Mouse (Mus musculus): ENCODE data around the gene Siae. TPM values are rescaled to one million over a fixed set of nuclear protein-coding genes. Genes with fewer than 3 reads are reported as not detected.

Gene Siae
- 8.0 and 8.6 TPM in 2 replicates for polyA plus RNA-seq (2014; fragmentation: Nextera tagmentation; extraction: Ambion mirVana)

- ATAC-seq (replicated peaks; ENCODE audit: low FRiP score): no peak
- Histone ChIP-seq H3K9ac (ENCODE audit: low read depth, low read length) (no peak within 1 kb of the TSS), H3K36me3 (ENCODE audit: control insufficient read depth, insufficient read depth, low read length) (no peaks in the 10 kb centered on the region), H3K9me3 (ENCODE audit: control insufficient read depth, low read length) (no peaks in the 10 kb centered on the region), H3K4me2 (no peak within 1 kb of the TSS), H3K27ac (ENCODE audit: low read depth, low read length) (peak within 1 kb of the TSS; percentile 54; the same call in 1 of the 2 replicates), H3K4me3 (ENCODE audit: low read depth, low read length) (no peak within 1 kb of the TSS), H3K27me3 (replicated peaks; ENCODE audit: control insufficient read depth, insufficient read depth, low read length) (peaks cover 20% of the 10 kb centered on the region), H3K4me1 (replicated peaks; ENCODE audit: control insufficient read depth, insufficient read depth, low read length) (peaks cover 34% of the 10 kb centered on the region)
- WGBS: 27% methylated on average over 7 of the region's 7 CpGs
- DNase-seq (ENCODE audit: low spot score): no peak
These were observed at the start of gene Siae for GRCm38 (mm10) chr9:37554838-37555748. Siae (plus strand) TSS chr9:37555698.

GRCm38 (mm10) chr9:37506023-37506422 is 49.5 kb upstream of the Siae start:
- 90% methylated on average over 1 of the region's 1 CpGs for WGBS
- Histone ChIP-seq H3K9ac (ENCODE audit: low read depth, low read length) (no peak overlapping the region), H3K4me3 (ENCODE audit: low read depth, low read length) (no peak overlapping the region), H3K36me3 (ENCODE audit: control insufficient read depth, insufficient read depth, low read length) (no peaks in the 10 kb centered on the region), H3K27ac (ENCODE audit: low read depth, low read length) (no peak overlapping the region), H3K4me2 (no peak overlapping the region), H3K27me3 (replicated peaks; ENCODE audit: control insufficient read depth, insufficient read depth, low read length) (no peaks in the 10 kb centered on the region), H3K9me3 (ENCODE audit: control insufficient read depth, low read length) (no peaks in the 10 kb centered on the region), H3K4me1 (replicated peaks; ENCODE audit: control insufficient read depth, insufficient read depth, low read length) (no peaks in the 10 kb centered on the region)
- no peak for ATAC-seq (replicated peaks; ENCODE audit: low FRiP score)
- no peak for DNase-seq (ENCODE audit: low spot score)

- no peak overlapping the region for H3K4me2 ChIP-seq
- ATAC-seq (replicated peaks; ENCODE audit: low FRiP score) (no peak), DNase-seq (ENCODE audit: low spot score) (no peak)
- H3K27ac ChIP-seq (ENCODE audit: low read depth, low read length): no peak overlapping the region
- no peak overlapping the region for H3K4me3 ChIP-seq (ENCODE audit: low read depth, low read length)
- WGBS: 73% methylated on average over 2 of the region's 2 CpGs
- no peaks in the 10 kb centered on the region for H3K9me3 ChIP-seq (ENCODE audit: control insufficient read depth, low read length)
- no peaks in the 10 kb centered on the region for H3K36me3 ChIP-seq (ENCODE audit: control insufficient read depth, insufficient read depth, low read length)
- H3K9ac ChIP-seq (ENCODE audit: low read depth, low read length): no peak overlapping the region
- H3K27me3 ChIP-seq (replicated peaks; ENCODE audit: control insufficient read depth, insufficient read depth, low read length): no peaks in the 10 kb centered on the region
- peaks cover 6% of the 10 kb centered on the region; the same call in 1 of the 2 replicates for H3K4me1 ChIP-seq (replicated peaks; ENCODE audit: control insufficient read depth, insufficient read depth, low read length)
These were observed 43.4 kb upstream of the Siae start for GRCm38 (mm10) chr9:37512097-37512496.

GRCm38 (mm10) chr9:37514456-37514855 is 41.0 kb upstream of the Siae start:
- DNase-seq (ENCODE audit: low spot score): no peak
- Histone ChIP-seq H3K36me3 (ENCODE audit: control insufficient read depth, insufficient read depth, low read length) (peaks cover 6% of the 10 kb centered on the region; the same call in 1 of the 2 replicates), H3K27me3 (replicated peaks; ENCODE audit: control insufficient read depth, insufficient read depth, low read length) (no peaks in the 10 kb centered on the region), H3K9me3 (ENCODE audit: control insufficient read depth, low read length) (no peaks in the 10 kb centered on the region), H3K9ac (ENCODE audit: low read depth, low read length) (no peak overlapping the region), H3K4me2 (no peak overlapping the region), H3K27ac (ENCODE audit: low read depth, low read length) (no peak overlapping the region), H3K4me1 (replicated peaks; ENCODE audit: control insufficient read depth, insufficient read depth, low read length) (peaks cover 13% of the 10 kb centered on the region), H3K4me3 (ENCODE audit: low read depth, low read length) (no peak overlapping the region)
- no peak for ATAC-seq (replicated peaks; ENCODE audit: low FRiP score)
- WGBS: 77% methylated on average over 3 of the region's 3 CpGs

GRCm38 (mm10) chr9:37517467-37517866 is 38.0 kb upstream of the Siae start:
- WGBS: 29% methylated on average over 1 of the region's 1 CpGs
- Histone ChIP-seq H3K36me3 (ENCODE audit: control insufficient read depth, insufficient read depth, low read length) (peaks cover 6% of the 10 kb centered on the region; the same call in 1 of the 2 replicates), H3K9ac (ENCODE audit: low read depth, low read length) (no peak overlapping the region), H3K4me1 (replicated peaks; ENCODE audit: control insufficient read depth, insufficient read depth, low read length) (peaks cover 13% of the 10 kb centered on the region), H3K27ac (ENCODE audit: low read depth, low read length) (no peak overlapping the region), H3K4me2 (no peak overlapping the region), H3K27me3 (replicated peaks; ENCODE audit: control insufficient read depth, insufficient read depth, low read length) (no peaks in the 10 kb centered on the region), H3K9me3 (ENCODE audit: control insufficient read depth, low read length) (no peaks in the 10 kb centered on the region), H3K4me3 (ENCODE audit: low read depth, low read length) (no peak overlapping the region)
- no peak for DNase-seq (ENCODE audit: low spot score)
- peak; percentile 94 for ATAC-seq (replicated peaks; ENCODE audit: low FRiP score)

- Histone ChIP-seq H3K27ac (ENCODE audit: low read depth, low read length) (no peak overlapping the region), H3K9me3 (ENCODE audit: control insufficient read depth, low read length) (no peaks in the 10 kb centered on the region), H3K9ac (ENCODE audit: low read depth, low read length) (no peak overlapping the region), H3K27me3 (replicated peaks; ENCODE audit: control insufficient read depth, insufficient read depth, low read length) (no peaks in the 10 kb centered on the region), H3K36me3 (ENCODE audit: control insufficient read depth, insufficient read depth, low read length) (peaks cover 11% of the 10 kb centered on the region; the same call in 1 of the 2 replicates), H3K4me1 (replicated peaks; ENCODE audit: control insufficient read depth, insufficient read depth, low read length) (peaks cover 13% of the 10 kb centered on the region), H3K4me3 (ENCODE audit: low read depth, low read length) (no peak overlapping the region), H3K4me2 (no peak overlapping the region)
- WGBS: 92% methylated on average over 8 of the region's 8 CpGs
- DNase-seq (ENCODE audit: low spot score): no peak
- no peak for ATAC-seq (replicated peaks; ENCODE audit: low FRiP score)
These were observed 36.5 kb upstream of the Siae start for GRCm38 (mm10) chr9:37518991-37519390.

GRCm38 (mm10) chr9:37519995-37520394 is 35.5 kb upstream of the Siae start:
- 77% methylated on average over 2 of the region's 2 CpGs for WGBS

GRCm38 (mm10) chr9:37525461-37525860 is 30.0 kb upstream of the Siae start:
- ATAC-seq (replicated peaks; ENCODE audit: low FRiP score): no peak
- Histone ChIP-seq H3K36me3 (ENCODE audit: control insufficient read depth, insufficient read depth, low read length) (peaks cover 5% of the 10 kb centered on the region; the same call in 1 of the 2 replicates), H3K4me1 (replicated peaks; ENCODE audit: control insufficient read depth, insufficient read depth, low read length) (peaks cover 15% of the 10 kb centered on the region), H3K4me3 (ENCODE audit: low read depth, low read length) (no peak overlapping the region), H3K27ac (ENCODE audit: low read depth, low read length) (no peak overlapping the region), H3K9ac (ENCODE audit: low read depth, low read length) (no peak overlapping the region), H3K4me2 (no peak overlapping the region), H3K9me3 (ENCODE audit: control insufficient read depth, low read length) (no peaks in the 10 kb centered on the region), H3K27me3 (replicated peaks; ENCODE audit: control insufficient read depth, insufficient read depth, low read length) (peaks cover 43% of the 10 kb centered on the region)
- DNase-seq (ENCODE audit: low spot score): no peak
- WGBS: 66% methylated on average over 2 of the region's 2 CpGs

More at GRCm38 (mm10) chr9:37519995-37520394, 35.5 kb upstream of the Siae start:
- H3K4me1 ChIP-seq (replicated peaks; ENCODE audit: control insufficient read depth, insufficient read depth, low read length): peaks cover 13% of the 10 kb centered on the region
- no peak overlapping the region for H3K27ac ChIP-seq (ENCODE audit: low read depth, low read length)
- H3K4me2 ChIP-seq: no peak overlapping the region
- no peak for DNase-seq (ENCODE audit: low spot score)
- no peaks in the 10 kb centered on the region for H3K27me3 ChIP-seq (replicated peaks; ENCODE audit: control insufficient read depth, insufficient read depth, low read length)
- H3K9ac ChIP-seq (ENCODE audit: low read depth, low read length): no peak overlapping the region
- H3K36me3 ChIP-seq (ENCODE audit: control insufficient read depth, insufficient read depth, low read length): peaks cover 11% of the 10 kb centered on the region; the same call in 1 of the 2 replicates
- ATAC-seq (replicated peaks; ENCODE audit: low FRiP score): no peak
- no peaks in the 10 kb centered on the region for H3K9me3 ChIP-seq (ENCODE audit: control insufficient read depth, low read length)
- no peak overlapping the region for H3K4me3 ChIP-seq (ENCODE audit: low read depth, low read length)

Measured in liver, embryonic 11.5 days (tissue).